Mouse (Mus musculus) CH12.LX (cell line): Measurements from ENCODE around the gene Mettl18. TPM values are rescaled to one million over a fixed set of nuclear protein-coding genes. Genes with fewer than 3 reads are reported as not detected.

Source experiments
- DNase-seq: peaks from one replicate; pipeline ENCODE4 v3.0.0-alpha.2; 2013; ENCODE audit errors: extremely low read depth
- H3K27ac ChIP-seq: 2 replicates; pipeline ENCODE4 v1.5.1; 2012; ENCODE audit warnings: low read depth, mild to moderate bottlenecking, control low read depth, moderate library complexity; ENCODE audit not compliant: insufficient read depth
- H3K27me3 ChIP-seq: replicated peaks from 2 replicates; pipeline ENCODE3; 2012; ENCODE audit warnings: inconsistent platforms
- H3K36me3 ChIP-seq, 2 experiments: replicated peaks in 1 of 2; 2 replicates each; pipeline versions ENCODE3 to v1.6.1; 2012; ENCODE audit warnings: inconsistent platforms in 1 of 2, low read length in 1 of 2, mild to moderate bottlenecking in 1 of 2, mixed read lengths in 1 of 2, moderate library complexity in 1 of 2; ENCODE audit not compliant: control insufficient read depth in 1 of 2, insufficient read depth in 1 of 2
- H3K4me1 ChIP-seq, 2 experiments: 2 replicates each; pipeline ENCODE4 v1.6.1; 2012; ENCODE audit warnings: inconsistent platforms in 1 of 2, moderate library complexity in 1 of 2; ENCODE audit not compliant: insufficient read depth in 2 of 2, control insufficient read depth in 1 of 2
- H3K4me2 ChIP-seq: 2 replicates; pipeline ENCODE4 v1.6.1; 2012; ENCODE audit warnings: low read depth, mild to moderate bottlenecking, control low read depth; ENCODE audit not compliant: poor library complexity, insufficient read depth, severe bottlenecking
- H3K4me3 ChIP-seq, 3 experiments: fragments of 150-350 bp in 1 of 3; sonication (generic) in 1 of 3; replicated peaks in 1 of 3; 2 replicates each; pipeline versions ENCODE3 to v1.5.1; 2011 to 2012; ENCODE audit warnings: low read depth in 2 of 3, low read length in 2 of 3, mild to moderate bottlenecking in 2 of 3, moderate library complexity in 2 of 3, control low read depth in 1 of 3, improper control_type of control experiment in 1 of 3, inconsistent platforms in 1 of 3, mixed read lengths in 1 of 3; ENCODE audit not compliant: poor library complexity in 1 of 3
- H3K79me2 ChIP-seq: replicated peaks from 2 replicates; pipeline ENCODE4 v1.6.1; 2012; ENCODE audit warnings: mild to moderate bottlenecking, moderate library complexity; ENCODE audit not compliant: control insufficient read depth, poor library complexity, insufficient read depth, severe bottlenecking; ENCODE audit errors: extremely low read depth
- H3K9ac ChIP-seq: 2 replicates; pipeline ENCODE4 v1.6.1; 2012; ENCODE audit warnings: low read depth, mild to moderate bottlenecking, control low read depth, moderate library complexity; ENCODE audit not compliant: insufficient read depth
- H3K9me3 ChIP-seq: replicated peaks from 2 replicates; pipeline ENCODE3; 2012; ENCODE audit warnings: low read length, inconsistent platforms, mixed read lengths
- CHD2 ChIP-seq: IDR thresholded peaks from 2 replicates; pipeline ENCODE4 v1.6.1; 2011; ENCODE audit warnings: low read length, improper control_type of control experiment
- CTCF ChIP-seq, 2 experiments: IDR thresholded peaks in 1 of 2; conservative IDR thresholded peaks in 1 of 2; 2 replicates each; pipeline ENCODE4 v1.5.1; 2011 to 2012; ENCODE audit warnings: low read depth in 2 of 2, low read length in 2 of 2, improper control_type of control experiment in 1 of 2, inconsistent platforms in 1 of 2, mild to moderate bottlenecking in 1 of 2, moderate library complexity in 1 of 2
- E2F4 ChIP-seq: IDR thresholded peaks from 2 replicates; pipeline ENCODE4 v1.6.1; 2011; ENCODE audit warnings: low read depth, low read length, improper control_type of control experiment; ENCODE audit not compliant: insufficient replicate concordance
- ELF1 ChIP-seq: IDR thresholded peaks from 2 replicates; pipeline ENCODE4 v1.6.1; 2014; ENCODE audit warnings: low read depth, mild to moderate bottlenecking, inconsistent platforms, low read length, improper control_type of control experiment
- ETS1 ChIP-seq: conservative IDR thresholded peaks from 2 replicates; pipeline ENCODE4 v1.6.1; 2012; ENCODE audit warnings: low read depth, mild to moderate bottlenecking, inconsistent platforms, low read length, improper control_type of control experiment, moderate library complexity
- JUN ChIP-seq: IDR thresholded peaks from 2 replicates; pipeline ENCODE4 v1.6.1; 2011; ENCODE audit warnings: low read depth, mild to moderate bottlenecking, low read length, improper control_type of control experiment, moderate library complexity; ENCODE audit not compliant: insufficient read depth
- JUND ChIP-seq: conservative IDR thresholded peaks from 2 replicates; pipeline ENCODE4 v1.6.1; 2011; ENCODE audit warnings: low read depth, low read length, improper control_type of control experiment
- MAX ChIP-seq: IDR thresholded peaks from 2 replicates; pipeline ENCODE4 v1.6.1; 2011; ENCODE audit warnings: low read length, improper control_type of control experiment
- MAZ ChIP-seq: IDR thresholded peaks from 2 replicates; pipeline ENCODE4 v1.6.1; 2012; ENCODE audit warnings: low read depth, mild to moderate bottlenecking, inconsistent platforms, low read length, improper control_type of control experiment, moderate library complexity
- MXI1 ChIP-seq: IDR thresholded peaks from 2 replicates; pipeline ENCODE4 v1.6.1; 2011; ENCODE audit warnings: mild to moderate bottlenecking, low read depth, low read length, improper control_type of control experiment
- RAD21 ChIP-seq: IDR thresholded peaks from 2 replicates; pipeline ENCODE4 v1.6.1; 2011; ENCODE audit warnings: low read depth, mild to moderate bottlenecking, low read length, improper control_type of control experiment, moderate library complexity
- SIN3A ChIP-seq: IDR thresholded peaks from 2 replicates; pipeline ENCODE4 v1.6.1; 2012; ENCODE audit warnings: low read length, improper control_type of control experiment, inconsistent platforms
- SMC3 ChIP-seq: IDR thresholded peaks from 2 replicates; pipeline ENCODE4 v1.6.1; 2011; ENCODE audit warnings: low read depth, low read length, improper control_type of control experiment
- TBP ChIP-seq: conservative IDR thresholded peaks from 2 replicates; pipeline ENCODE4 v1.6.1; 2011; ENCODE audit warnings: low read depth, low read length, improper control_type of control experiment
- TCF12 ChIP-seq: IDR thresholded peaks from 2 replicates; pipeline ENCODE4 v1.6.1; 2014; ENCODE audit warnings: low read depth, mild to moderate bottlenecking, inconsistent platforms, low read length, improper control_type of control experiment
- USF2 ChIP-seq: conservative IDR thresholded peaks from 2 replicates; pipeline ENCODE4 v1.6.1; 2011; ENCODE audit warnings: low read depth, low read length, improper control_type of control experiment
- ZKSCAN1 ChIP-seq: IDR thresholded peaks from 2 replicates; pipeline ENCODE4 v1.6.1; 2012; ENCODE audit warnings: low read depth, inconsistent platforms, low read length, improper control_type of control experiment, borderline replicate concordance
- ZNF384 ChIP-seq: IDR thresholded peaks from 2 replicates; pipeline ENCODE4 v1.6.1; 2012; ENCODE audit warnings: low read depth, low read length, improper control_type of control experiment, inconsistent platforms
- dilution Hi-C: fragments of 300-500 bp; cut with MboI; formaldehyde crosslinking; loops from 2 replicates; pipeline ENCODE4 v1.14.3; 2020; ENCODE audit warnings: low sequenced_read_pairs; ENCODE audit not compliant: extremely low pct_unique_long_range_greater_than_20kb, extremely low pct_ligation_motif_present
- in situ Hi-C: fragments of 300-500 bp; cut with MboI; formaldehyde crosslinking; loops from 3 replicates; pipeline ENCODE4 v1.14.3; 2019; ENCODE audit warnings: low sequenced_read_pairs, low pct_ligation_motif_present, low pct_unique_long_range_greater_than_20kb, mixed read lengths
- polyA plus RNA-seq: library from polyadenylated mRNA; unstranded; fragments of >175 nt; gene quantifications from 2 replicates; pipeline ENCODE4 v1.2.1, GENCODE M21; 2012; ENCODE audit warnings: low read depth; ENCODE audit not compliant: insufficient read length
- total RNA-seq, 2 experiments: library from RNA; depleted of rRNA; stranded (reverse); fragments of 300-350 nt in 1 of 2; fragments of >200 nt in 1 of 2; gene quantifications; 2 replicates each; pipeline ENCODE4 v1.2.3; 2012 to 2014

Mettl18 gene
- total and polyA plus RNA-seq, 3 experiments = 6.7 to 19.2 (median 10.7) TPM

GRCm38 (mm10) chr1:163953396-163953795 is 41.3 kb upstream of the Mettl18 start:
- H3K9ac ChIP-seq = no peak overlapping the region
- H3K4me1 ChIP-seq = no peaks in the 10 kb centered on the region
- in situ Hi-C loops (no loop called here), dilution Hi-C loops (no loop called here)
- H3K27me3 ChIP-seq = no peaks in the 10 kb centered on the region
- H3K36me3 ChIP-seq = peaks cover 56 to 96% of the 10 kb centered on the region in 2 experiments
- no peaks in the 10 kb centered on the region for H3K79me2 ChIP-seq
- no peak for TF ChIP-seq RAD21
- no peak for TF ChIP-seq ETS1
- no peak for TF ChIP-seq CTCF (conservative IDR thresholded peaks at IDR 0.05 in 1 of 2, IDR thresholded peaks at IDR 0.05 in 1 of 2; ENCODE audit: low read depth in 2 of 2, low read length in 2 of 2)
- TF ChIP-seq SIN3A = no peak
- no peak for TF ChIP-seq ELF1
- TF ChIP-seq ZNF384 = no peak
- TF ChIP-seq E2F4 = no peak
- no peak for TF ChIP-seq ZKSCAN1
- no peak for TF ChIP-seq CHD2
- no peak for TF ChIP-seq TBP
- no peak for TF ChIP-seq MXI1
- no peak for TF ChIP-seq MAX
- TF ChIP-seq, all 38 proteins: peak for 0
- DNase-seq = no peak
- Histone ChIP-seq H3K27ac (no peak overlapping the region), H3K4me2 (no peak overlapping the region), H3K4me3 (no peak overlapping the region), H3K9me3 (no peaks in the 10 kb centered on the region)

DNA sequence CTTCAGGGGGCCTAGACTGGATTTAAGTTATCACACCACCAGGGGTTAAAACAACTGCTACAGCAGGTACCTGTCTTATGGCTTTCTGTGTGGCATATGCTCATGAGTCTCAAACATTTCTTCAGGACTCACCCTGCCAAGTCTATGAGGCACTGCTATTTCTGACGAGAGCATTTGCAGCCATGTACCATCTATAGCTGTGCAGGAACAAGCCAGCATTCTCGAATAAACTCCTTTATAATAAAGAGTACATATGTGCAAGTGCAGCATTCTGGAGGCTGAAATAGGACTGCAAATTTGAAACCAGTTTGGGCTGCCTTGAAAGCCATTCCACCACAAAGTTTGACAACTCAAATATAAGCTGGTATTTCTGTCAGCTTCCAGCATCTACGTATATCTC is 36.7 kb upstream of the Mettl18 start:
- dilution Hi-C loops (no loop called here), in situ Hi-C loops (no loop called here)
- no peak for DNase-seq

GRCm38 (mm10) chr1:163964008-163964689 is 30.5 kb upstream of the Mettl18 start:
- DNase-seq = no peak
- no peaks in the 10 kb centered on the region for H3K27me3 ChIP-seq
- dilution Hi-C loops = no loop called here
- H3K4me2 ChIP-seq = no peak overlapping the region
- H3K9ac ChIP-seq = no peak overlapping the region
- no peak overlapping the region for H3K4me3 ChIP-seq
- H3K27ac ChIP-seq = no peak overlapping the region
- H3K36me3 ChIP-seq = peaks cover 22 to 53% of the 10 kb centered on the region in 2 experiments
- H3K79me2 ChIP-seq = no peaks in the 10 kb centered on the region
- no peaks in the 10 kb centered on the region for H3K9me3 ChIP-seq
- TF ChIP-seq CTCF (conservative IDR thresholded peaks at IDR 0.05 in 1 of 2, IDR thresholded peaks at IDR 0.05 in 1 of 2; ENCODE audit: low read depth in 2 of 2, low read length in 2 of 2) = no peak
- TF ChIP-seq MAZ = no peak
- TF ChIP-seq ZNF384 = no peak
- no peak for TF ChIP-seq ZKSCAN1
- no peak for TF ChIP-seq SMC3
- TF ChIP-seq JUN = no peak
- TF ChIP-seq USF2 = no peak
- in situ Hi-C loops = no loop called here
- no peaks in the 10 kb centered on the region for H3K4me1 ChIP-seq

More for the DNA sequence above, 36.7 kb upstream of the Mettl18 start:
- Histone ChIP-seq H3K27me3 (no peaks in the 10 kb centered on the region), H3K4me2 (no peak overlapping the region), H3K9ac (no peak overlapping the region), H3K4me3 (no peak overlapping the region), H3K79me2 (no peaks in the 10 kb centered on the region), H3K4me1 (no peaks in the 10 kb centered on the region), H3K9me3 (no peaks in the 10 kb centered on the region), H3K27ac (no peak overlapping the region), H3K36me3 (peaks cover 36 to 80% of the 10 kb centered on the region in 2 experiments)
- TF ChIP-seq MAX (no peak), TCF12 (no peak), JUND (no peak)
